Mouse (Mus musculus): ENCODE results near the gene 2610528A11Rik. TPM values are rescaled to one million over a fixed set of nuclear protein-coding genes. Genes with fewer than 3 reads are reported as not detected.
"Not testable (repeated sequence)": the region's sequence is repeated elsewhere in the genome, so short reads cannot be mapped to it uniquely, and the experiment has no call there.

Gene 2610528A11Rik
- polyA plus RNA-seq (2016; fragmentation: Nextera tagmentation; extraction: Ambion mirVana), result 1.3 and 1.9 TPM in 2 replicates

GRCm38 (mm10) chr14:37113922-37114321 is at the start of gene 2610528A11Rik:
Gene 2610528A11Rik (minus strand): TSS chr14:37114022.
- WGBS, result 71% methylated on average over 3 of the region's 3 CpGs
- Histone ChIP-seq H3K27me3 (ENCODE audit: insufficient read depth, poor library complexity, severe bottlenecking) (peaks cover 8% of the 10 kb centered on the region; the same call in 1 of the 2 replicates), H3K36me3 (0 out of 2 replicates have a peak, but pooled peaks cover 7% of the 10 kb centered on the region), H3K4me3 (no peak within 1 kb of the TSS), H3K4me1 (peaks cover 12% of the 10 kb centered on the region; the same call in 1 of the 2 replicates), H3K9me3 (no peaks in the 10 kb centered on the region), H3K27ac (no peak within 1 kb of the TSS)
- no peak for DNase-seq (ENCODE audit: low spot score)

- 73% methylated on average over 4 of the region's 4 CpGs for WGBS
- Histone ChIP-seq H3K36me3 (no peaks in the 10 kb centered on the region), H3K27me3 (ENCODE audit: insufficient read depth, poor library complexity, severe bottlenecking) (no peaks in the 10 kb centered on the region), H3K4me3 (no peak overlapping the region), H3K27ac (no peak overlapping the region), H3K9me3 (no peaks in the 10 kb centered on the region), H3K4me1 (no peaks in the 10 kb centered on the region)
- no peak for DNase-seq (ENCODE audit: low spot score)
These were observed 49.6 kb upstream of the 2610528A11Rik start for GRCm38 (mm10) chr14:37163277-37163956.

- H3K27ac ChIP-seq, result no peak overlapping the region
- WGBS, result 82% methylated on average over 1 of the region's 1 CpGs
These were observed 40.6 kb upstream of the 2610528A11Rik start for GRCm38 (mm10) chr14:37154391-37154790.

DNA sequence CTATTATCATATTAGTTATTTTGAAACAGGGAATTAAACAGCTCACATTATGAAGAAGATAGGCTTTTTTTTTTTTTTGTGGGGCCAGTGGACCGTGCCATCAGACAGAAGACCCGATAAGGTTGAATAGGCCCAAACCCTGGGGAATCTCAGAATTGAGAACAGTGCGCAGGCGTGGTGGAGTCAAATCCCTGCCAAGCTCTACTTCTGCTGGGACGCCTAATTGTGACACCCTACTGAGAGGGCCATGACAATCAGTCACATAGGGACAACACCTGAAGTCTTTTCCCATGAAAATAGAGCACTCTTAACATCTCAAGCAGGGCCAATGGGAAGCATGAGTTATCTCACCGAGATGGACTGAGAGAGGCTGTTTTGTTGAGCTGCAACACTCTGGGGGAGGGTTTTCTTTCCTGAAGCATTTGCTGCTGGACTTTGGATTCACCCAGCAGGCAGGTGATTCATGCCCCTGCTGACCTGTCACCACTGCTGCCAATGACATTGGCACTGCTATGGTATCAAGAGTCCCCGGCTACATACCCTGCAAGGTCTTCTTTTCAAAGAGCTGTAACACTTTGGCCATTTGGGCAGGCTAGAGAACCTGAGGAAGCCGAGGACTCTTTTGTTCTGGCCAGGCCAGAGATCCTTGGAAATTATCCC is 25.4 kb upstream of the 2610528A11Rik start:
- Histone ChIP-seq H3K9me3 (no peaks in the 10 kb centered on the region), H3K4me1 (0 out of 2 replicates have a peak, but pooled peaks cover under 1% of the 10 kb centered on the region), H3K27ac (no peak overlapping the region), H3K4me3 (no peak overlapping the region), H3K27me3 (ENCODE audit: insufficient read depth, poor library complexity, severe bottlenecking) (no peaks in the 10 kb centered on the region), H3K36me3 (no peaks in the 10 kb centered on the region)
- 78% methylated on average over 8 of the region's 8 CpGs for WGBS
- no peak for DNase-seq (ENCODE audit: low spot score)

More at GRCm38 (mm10) chr14:37154391-37154790, 40.6 kb upstream of the 2610528A11Rik start:
- H3K36me3 ChIP-seq, result no peaks in the 10 kb centered on the region
- H3K4me1 ChIP-seq, result no peaks in the 10 kb centered on the region
- H3K27me3 ChIP-seq (ENCODE audit: insufficient read depth, poor library complexity, severe bottlenecking), result no peaks in the 10 kb centered on the region
- no peak for DNase-seq (ENCODE audit: low spot score)
- no peak overlapping the region for H3K4me3 ChIP-seq
- H3K9me3 ChIP-seq, result peaks cover 3% of the 10 kb centered on the region; the same call in 1 of the 2 replicates

GRCm38 (mm10) chr14:37137596-37137995 is 23.8 kb upstream of the 2610528A11Rik start:
- H3K9me3 ChIP-seq; DNase-seq (ENCODE audit: low spot score); H3K4me1 ChIP-seq; H3K4me3 ChIP-seq; H3K27me3 ChIP-seq (ENCODE audit: insufficient read depth, poor library complexity, severe bottlenecking); H3K27ac ChIP-seq; H3K36me3 ChIP-seq: not testable (repeated sequence)
- WGBS, result 84% methylated on average over 3 of the region's 3 CpGs

GRCm38 (mm10) chr14:37136110-37136509 is 22.3 kb upstream of the 2610528A11Rik start:
- H3K36me3 ChIP-seq, result peaks cover 19% of the 10 kb centered on the region
- H3K9me3 ChIP-seq, result no peaks in the 10 kb centered on the region

GRCm38 (mm10) chr14:37135671-37136070 is 21.8 kb upstream of the 2610528A11Rik start:
- H3K36me3 ChIP-seq, result peaks cover 24% of the 10 kb centered on the region
- 4% methylated on average over 10 of the region's 10 CpGs for WGBS
- 0 out of 2 replicates have a peak, but pooled peaks cover 6% of the 10 kb centered on the region for H3K4me1 ChIP-seq
- H3K9me3 ChIP-seq, result no peaks in the 10 kb centered on the region
- H3K27ac ChIP-seq, result peak overlapping the region; percentile 95
- no peak for DNase-seq (ENCODE audit: low spot score)
- peak overlapping the region; percentile 93 for H3K4me3 ChIP-seq
- H3K27me3 ChIP-seq (ENCODE audit: insufficient read depth, poor library complexity, severe bottlenecking), result no peaks in the 10 kb centered on the region

More at GRCm38 (mm10) chr14:37136110-37136509, 22.3 kb upstream of the 2610528A11Rik start:
- Histone ChIP-seq H3K4me1 (0 out of 2 replicates have a peak, but pooled peaks cover 6% of the 10 kb centered on the region), H3K27ac (no peak overlapping the region), H3K4me3 (no peak overlapping the region), H3K27me3 (ENCODE audit: insufficient read depth, poor library complexity, severe bottlenecking) (no peaks in the 10 kb centered on the region)
- 73% methylated on average over 4 of the region's 4 CpGs for WGBS
- DNase-seq (ENCODE audit: low spot score), result no peak

DNA sequence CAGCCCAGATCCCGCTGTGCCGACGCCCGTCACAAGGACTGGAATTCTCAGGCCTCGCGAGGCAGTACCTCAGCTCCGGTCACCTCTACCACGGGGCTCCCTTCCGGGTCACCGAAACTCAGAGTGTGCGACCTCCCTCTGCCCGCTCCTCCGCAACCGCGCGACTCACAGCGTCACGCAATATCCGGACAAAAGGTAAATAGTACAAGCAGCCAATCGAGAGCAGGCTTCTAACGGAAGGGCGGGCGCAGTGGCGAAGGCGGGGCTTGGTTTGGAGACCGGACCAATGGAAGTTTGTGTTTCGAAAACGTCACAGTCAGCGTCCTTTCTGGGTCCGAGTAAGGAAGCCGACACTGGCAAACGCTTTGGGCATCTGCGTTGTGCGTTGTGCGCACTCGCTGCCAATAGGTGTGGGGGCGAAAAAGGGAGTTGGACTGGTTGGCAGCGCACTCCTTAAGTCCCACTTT is 21.3 kb upstream of the 2610528A11Rik start, which contains the start of gene Ghitm:
Gene Ghitm (minus strand): TSS at position 146 of the 467 bp plus-strand sequence.
- Histone ChIP-seq H3K27ac (peak within 1 kb of the TSS; percentile 95), H3K9me3 (no peaks in the 10 kb centered on the region), H3K4me1 (0 out of 2 replicates have a peak, but pooled peaks cover 6% of the 10 kb centered on the region), H3K27me3 (ENCODE audit: insufficient read depth, poor library complexity, severe bottlenecking) (no peaks in the 10 kb centered on the region), H3K4me3 (peak within 1 kb of the TSS; percentile 93), H3K36me3 (peaks cover 28% of the 10 kb centered on the region)
- WGBS, result under 1% methylated on average over 38 of the region's 38 CpGs
- DNase-seq (ENCODE audit: low spot score), result peak; percentile 98

- Histone ChIP-seq H3K4me1 (0 out of 2 replicates have a peak, but pooled peaks cover 6% of the 10 kb centered on the region), H3K4me3 (peak overlapping the region; percentile 93), H3K27ac (peak overlapping the region; percentile 95), H3K9me3 (no peaks in the 10 kb centered on the region), H3K27me3 (ENCODE audit: insufficient read depth, poor library complexity, severe bottlenecking) (no peaks in the 10 kb centered on the region), H3K36me3 (peaks cover 34% of the 10 kb centered on the region)
- 2% methylated on average over 40 of the region's 40 CpGs for WGBS
- peak; percentile 77 for DNase-seq (ENCODE audit: low spot score)
These were observed 20.7 kb upstream of the 2610528A11Rik start for GRCm38 (mm10) chr14:37134304-37135126.

GRCm38 (mm10) chr14:37127652-37128051 is 13.8 kb upstream of the 2610528A11Rik start:
- peaks cover 88% of the 10 kb centered on the region for H3K36me3 ChIP-seq
- no peak overlapping the region for H3K27ac ChIP-seq
- no peaks in the 10 kb centered on the region for H3K27me3 ChIP-seq (ENCODE audit: insufficient read depth, poor library complexity, severe bottlenecking)
- no peaks in the 10 kb centered on the region for H3K4me1 ChIP-seq
- WGBS, result 47% methylated on average over 4 of the region's 4 CpGs
- no peak for DNase-seq (ENCODE audit: low spot score)
- H3K4me3 ChIP-seq, result no peak overlapping the region
- no peaks in the 10 kb centered on the region for H3K9me3 ChIP-seq

GRCm38 (mm10) chr14:37119233-37119632 is 5.4 kb upstream of the 2610528A11Rik start:
- H3K27me3 ChIP-seq (ENCODE audit: insufficient read depth, poor library complexity, severe bottlenecking), result peaks cover 3% of the 10 kb centered on the region; the same call in 1 of the 2 replicates
- no peak overlapping the region for H3K27ac ChIP-seq
- no peak overlapping the region for H3K4me3 ChIP-seq
- no peak for DNase-seq (ENCODE audit: low spot score)
- H3K9me3 ChIP-seq, result no peaks in the 10 kb centered on the region
- H3K4me1 ChIP-seq, result no peaks in the 10 kb centered on the region
- H3K36me3 ChIP-seq, result peaks cover 53% of the 10 kb centered on the region
- WGBS, result 95% methylated on average over 4 of the region's 4 CpGs

- no peaks in the 10 kb centered on the region for H3K36me3 ChIP-seq
These were observed 891 bp downstream of the 2610528A11Rik start for GRCm38 (mm10) chr14:37112931-37113330.

More at GRCm38 (mm10) chr14:37112931-37113330, 891 bp downstream of the 2610528A11Rik start:
- Histone ChIP-seq H3K27me3 (ENCODE audit: insufficient read depth, poor library complexity, severe bottlenecking) (peaks cover 8% of the 10 kb centered on the region; the same call in 1 of the 2 replicates), H3K4me3 (no peak overlapping the region), H3K9me3 (no peaks in the 10 kb centered on the region), H3K27ac (no peak overlapping the region), H3K4me1 (peaks cover 12% of the 10 kb centered on the region; the same call in 1 of the 2 replicates)
- WGBS, result 91% methylated on average over 7 of the region's 7 CpGs
- no peak for DNase-seq (ENCODE audit: low spot score)
